Comparison of ENCODE assay signal across 14 mouse cellular contexts in genomic region chr4:147338032-147338610, GRCm38 (mm10). TPM values are rescaled to one million over a fixed set of nuclear protein-coding genes. Genes with fewer than 3 reads are reported as not detected.
A peak's percentile ranks its signal among the peaks of the same experiment; 100 is the strongest.
DNase-seq lines count a peak whose midpoint lies in the region; ATAC-seq and TF ChIP-seq lines count a peak whose summit lies in the region.
"Had no signal": no experiment of that assay in that cellular context is flagged by ENCODE, and none has a peak within 500 bp of the region (broad histone marks: within the 10 kb centered on the region; RNA-seq: fewer than 3 reads in every experiment).

No protein-coding gene starts in this region.

- H3K27ac ChIP-seq in heart, embryonic 10.5 days, result no peak overlapping the region
- H3K27ac ChIP-seq in lung, embryonic 15.5 days, result no peak overlapping the region
- H3K27ac ChIP-seq in limb, embryonic 14.5 days (replicated peaks; ENCODE audit: low read depth, low read length), result no peak overlapping the region
- H3K27ac ChIP-seq: embryonic facial prominence, embryonic 13.5 days; limb, embryonic 12.5 days had no signal

- H3K9me3 ChIP-seq in heart, embryonic 10.5 days, result peaks cover 65% of the 10 kb centered on the region
- peaks cover 56% of the 10 kb centered on the region for H3K9me3 ChIP-seq in lung, embryonic 15.5 days
- H3K9me3 ChIP-seq in limb, embryonic 14.5 days (ENCODE audit: control insufficient read depth, low read length), result peaks cover 61% of the 10 kb centered on the region

- intact Hi-C loops in heart, postnatal 25 days (cut with DNase I), result no loop called here

- peak; percentile 75 for DNase-seq in heart, embryonic 10.5 days (ENCODE audit: low spot score)
- no peak for DNase-seq in heart, postnatal 25 days (ENCODE audit: low spot score)
- DNase-seq in lung, adult 18-20 months, result no peak
- DNase-seq in limb, embryonic 14.5 days (ENCODE audit: low spot score), result no peak
- DNase-seq in retina, embryonic 14.5 days (ENCODE audit: low spot score), result no peak
- DNase-seq: kidney, postnatal 36 days; right cerebral cortex, postnatal 4 days; thymus, adult 2 months had no signal

- H3K4me1 ChIP-seq in heart, embryonic 10.5 days, result no peaks in the 10 kb centered on the region
- no peaks in the 10 kb centered on the region for H3K4me1 ChIP-seq in lung, embryonic 15.5 days
- no peaks in the 10 kb centered on the region for H3K4me1 ChIP-seq in limb, embryonic 14.5 days (ENCODE audit: control insufficient read depth, insufficient read depth, low read length)
- H3K4me1 ChIP-seq: embryonic facial prominence, embryonic 13.5 days; limb, embryonic 12.5 days had no signal

- no peaks in the 10 kb centered on the region for H3K36me3 ChIP-seq in heart, embryonic 10.5 days
- H3K36me3 ChIP-seq in lung, embryonic 15.5 days, result no peaks in the 10 kb centered on the region
- no peaks in the 10 kb centered on the region for H3K36me3 ChIP-seq in limb, embryonic 14.5 days (ENCODE audit: control insufficient read depth, insufficient read depth, low read length)
- H3K36me3 ChIP-seq: embryonic facial prominence, embryonic 13.5 days; limb, embryonic 12.5 days had no signal

- H3K4me2 ChIP-seq in lung, embryonic 15.5 days, result no peak overlapping the region
- H3K4me2 ChIP-seq in limb, embryonic 14.5 days (replicated peaks; ENCODE audit: low read depth, low read length, severe bottlenecking), result no peak overlapping the region
- H3K4me2 ChIP-seq: embryonic facial prominence, embryonic 13.5 days; limb, embryonic 12.5 days had no signal

- no peak for TF ChIP-seq POLR2A in limb, embryonic 14.5 days (IDR thresholded peaks at IDR 0.05; ENCODE audit: borderline replicate concordance, extremely low read depth, insufficient read depth, insufficient read length)

- no peak overlapping the region for H3K9ac ChIP-seq in lung, embryonic 15.5 days
- H3K9ac ChIP-seq in limb, embryonic 14.5 days (ENCODE audit: low read depth, low read length, severe bottlenecking), result no peak overlapping the region
- H3K9ac ChIP-seq: embryonic facial prominence, embryonic 13.5 days; limb, embryonic 12.5 days had no signal

- WGBS in heart, embryonic 10.5 days, result 67% methylated on average over 5 of the region's 5 CpGs
- 64% methylated on average over 5 of the region's 5 CpGs for WGBS in lung, embryonic 15.5 days
- WGBS in limb, embryonic 14.5 days, result 73% methylated on average over 5 of the region's 5 CpGs

- no peaks in the 10 kb centered on the region for H3K27me3 ChIP-seq in heart, embryonic 10.5 days (ENCODE audit: insufficient read depth, poor library complexity, severe bottlenecking)
- no peaks in the 10 kb centered on the region for H3K27me3 ChIP-seq in lung, embryonic 15.5 days
- no peaks in the 10 kb centered on the region for H3K27me3 ChIP-seq in limb, embryonic 14.5 days (ENCODE audit: control insufficient read depth, insufficient read depth, low read length)
- H3K27me3 ChIP-seq: embryonic facial prominence, embryonic 13.5 days; limb, embryonic 12.5 days had no signal

- no peak overlapping the region for H3K4me3 ChIP-seq in heart, embryonic 10.5 days
- no peak overlapping the region for H3K4me3 ChIP-seq in lung, embryonic 15.5 days
- H3K4me3 ChIP-seq in limb, embryonic 14.5 days (replicated peaks; ENCODE audit: low read length), result no peak overlapping the region
- H3K4me3 ChIP-seq: embryonic facial prominence, embryonic 13.5 days; limb, embryonic 12.5 days had no signal

- ATAC-seq in lung, embryonic 15.5 days (ENCODE audit: borderline replicate concordance, extremely low read depth, low FRiP score, low TSS enrichment), result peak; percentile 51; the same call in 1 of the 2 replicates
- peak; percentile 38; the same call in 1 of the 2 replicates for ATAC-seq in limb, embryonic 14.5 days (ENCODE audit: low FRiP score, low read depth)
- ATAC-seq in neutrophil, adult 5-6 weeks (ENCODE audit: extremely low read depth, insufficient number of reproducible peaks, low FRiP score, poor library complexity, severe bottlenecking), result peak; percentile 23; the same call in 1 of the 2 replicates

RNA-seq across cellular contexts. Expression of gene Zfp978, which starts 23.0 kb away (rescaled TPM):
- 0.14 and 0.26 TPM in 2 replicates for polyA plus RNA-seq in heart, embryonic 10.5 days (2016; fragmentation: Nextera tagmentation; extraction: Ambion mirVana)
- total RNA-seq in heart, postnatal 25 days (2021), result under 1 TPM in 1 of 2 experiments, not detected in 1; 0.52 TPM
- 0.19 and 0.22 TPM in 2 replicates for polyA plus RNA-seq in lung, embryonic 15.5 days (2015; fragmentation: Nextera tagmentation; extraction: Ambion mirVana)
- polyA plus RNA-seq in limb, embryonic 14.5 days (2012; rRNA removed), result not detected in 2 replicates
- polyA plus RNA-seq in limb, embryonic 14.5 days (2014; fragmentation: Nextera tagmentation; extraction: Ambion mirVana), result 0.23 TPM in 1 of 2 replicates, not detected in the other
- not detected in 2 replicates for total RNA-seq in neutrophil, adult 5-6 weeks (2017)
- total RNA-seq: gastrocnemius, adult 8-10 months; monocyte, adult 5-6 weeks had no signal
- polyA plus RNA-seq: embryonic facial prominence, embryonic 13.5 days; limb, embryonic 12.5 days; thymus, adult 2 months had no signal

RNA-seq across cellular contexts. Expression of gene Zfp988, which starts 32.6 kb away (rescaled TPM):
- polyA plus RNA-seq in heart, embryonic 10.5 days (2016; fragmentation: Nextera tagmentation; extraction: Ambion mirVana), result 0.11 and 0.16 TPM in 2 replicates
- total RNA-seq in heart, postnatal 25 days (2021), result not detected
- 0.20 TPM in 1 of 2 replicates, not detected in the other for polyA plus RNA-seq in lung, embryonic 15.5 days (2015; fragmentation: Nextera tagmentation; extraction: Ambion mirVana)
- polyA plus RNA-seq in limb, embryonic 14.5 days (2012; rRNA removed), result 0.04 TPM in 1 of 2 replicates, not detected in the other
- polyA plus RNA-seq in limb, embryonic 14.5 days (2014; fragmentation: Nextera tagmentation; extraction: Ambion mirVana), result 0.14 TPM in 1 of 2 replicates, not detected in the other
- total RNA-seq in neutrophil, adult 5-6 weeks (2017), result not detected in 2 replicates
- total RNA-seq: monocyte, adult 5-6 weeks had no signal
- polyA plus RNA-seq: embryonic facial prominence, embryonic 13.5 days; limb, embryonic 12.5 days; thymus, adult 2 months had no signal
